Mouse (Mus musculus): ENCODE data around the gene S100a4. TPM values are rescaled to one million over a fixed set of nuclear protein-coding genes. Genes with fewer than 3 reads are reported as not detected.
A peak's percentile ranks its signal among the peaks of the same experiment; 100 is the strongest.

Gene S100a4
- polyA plus RNA-seq, 1 experiment from 2014 or later = not detected

GRCm38 (mm10) chr3:90586906-90587305 lies 16.7 kb upstream of the S100a4 start:
- Histone ChIP-seq H3K27me3 (ENCODE audit: insufficient read depth, poor library complexity, severe bottlenecking) (no peaks in the 10 kb centered on the region), H3K27ac (no peak overlapping the region), H3K9me3 (no peaks in the 10 kb centered on the region), H3K4me1 (replicated peaks) (0 out of 2 replicates have a peak, but pooled peaks cover 5% of the 10 kb centered on the region), H3K4me3 (no peak overlapping the region), H3K36me3 (no peaks in the 10 kb centered on the region)
- WGBS = 70% methylated on average over 10 of the region's 10 CpGs
- DNase-seq (ENCODE audit: low spot score) = no peak

DNA sequence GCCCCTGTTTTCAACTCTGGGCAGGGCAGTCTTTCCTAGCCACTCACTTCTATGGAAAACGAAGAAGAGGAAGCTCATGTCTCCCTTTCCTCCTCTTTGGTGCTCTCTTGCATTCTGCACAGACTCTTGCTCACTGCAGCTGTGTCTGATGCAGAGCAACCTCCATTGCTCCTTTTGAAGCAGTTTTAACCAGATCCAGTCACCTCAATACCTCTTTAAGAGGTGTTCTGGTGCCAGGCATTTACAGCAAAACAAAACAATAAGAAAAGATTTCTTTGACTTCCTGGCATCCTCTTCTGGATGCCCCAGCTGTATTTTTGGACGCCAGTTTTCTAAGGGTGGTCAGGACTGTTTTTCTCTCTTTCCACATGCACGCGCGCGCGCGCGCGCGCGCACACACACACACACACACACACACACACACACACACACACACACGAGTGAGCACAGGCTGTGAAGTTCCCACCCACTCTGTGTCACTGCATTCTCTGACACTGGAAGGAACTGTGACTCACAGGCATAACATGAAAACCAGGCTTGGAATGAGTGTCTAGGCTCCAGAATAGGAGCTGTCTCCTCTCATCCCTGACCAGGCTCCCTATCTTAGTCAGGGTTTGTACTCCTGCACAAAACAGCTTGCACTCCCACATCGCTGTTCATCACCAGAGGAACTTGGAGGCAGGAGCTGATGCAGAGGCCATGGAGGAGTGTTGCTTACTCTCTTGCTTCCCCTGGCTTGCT lies 16.0 kb upstream of the S100a4 start:
- 94% methylated on average over 14 of the region's 14 CpGs for WGBS
- H3K27me3 ChIP-seq (ENCODE audit: insufficient read depth, poor library complexity, severe bottlenecking) = no peaks in the 10 kb centered on the region
- no peak for DNase-seq (ENCODE audit: low spot score)
- H3K4me1 ChIP-seq (replicated peaks) = 0 out of 2 replicates have a peak, but pooled peaks cover 5% of the 10 kb centered on the region
- no peak overlapping the region for H3K4me3 ChIP-seq
- no peaks in the 10 kb centered on the region for H3K9me3 ChIP-seq
- H3K36me3 ChIP-seq = no peaks in the 10 kb centered on the region
- no peak overlapping the region for H3K27ac ChIP-seq

DNA sequence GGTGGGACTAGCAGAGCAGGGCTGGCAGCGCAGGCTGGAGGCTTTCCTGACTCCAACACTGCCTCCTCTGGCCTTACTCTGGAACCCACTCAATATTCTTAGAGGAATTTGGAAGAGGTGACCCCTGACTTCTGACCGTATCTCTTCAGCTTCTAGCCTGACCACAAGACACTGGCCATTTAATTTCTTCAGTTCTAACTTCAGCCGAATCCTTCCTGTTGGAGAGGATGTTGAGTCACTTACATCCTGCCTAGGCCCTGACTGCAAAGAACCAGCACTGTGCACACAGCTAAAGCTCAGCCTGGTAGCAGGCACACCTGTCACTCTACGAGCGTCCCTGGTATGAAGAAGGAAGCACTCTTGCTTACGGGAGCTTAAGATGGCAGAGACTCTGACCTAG lies 14.2 kb upstream of the S100a4 start:
- Histone ChIP-seq H3K27ac (no peak overlapping the region), H3K4me1 (replicated peaks) (0 out of 2 replicates have a peak, but pooled peaks cover 5% of the 10 kb centered on the region), H3K4me3 (no peak overlapping the region), H3K36me3 (no peaks in the 10 kb centered on the region), H3K27me3 (ENCODE audit: insufficient read depth, poor library complexity, severe bottlenecking) (no peaks in the 10 kb centered on the region), H3K9me3 (no peaks in the 10 kb centered on the region)
- WGBS = 87% methylated on average over 6 of the region's 6 CpGs
- DNase-seq (ENCODE audit: low spot score) = no peak

GRCm38 (mm10) chr3:90589947-90590346 lies 13.6 kb upstream of the S100a4 start, which contains the start of gene S100a2:
Gene S100a2 (plus strand): TSS chr3:90590247.
- 87% methylated on average over 8 of the region's 8 CpGs for WGBS
- H3K4me1 ChIP-seq (replicated peaks) = 0 out of 2 replicates have a peak, but pooled peaks cover 5% of the 10 kb centered on the region
- no peaks in the 10 kb centered on the region for H3K36me3 ChIP-seq
- no peak within 1 kb of the TSS for H3K27ac ChIP-seq
- H3K27me3 ChIP-seq (ENCODE audit: insufficient read depth, poor library complexity, severe bottlenecking) = no peaks in the 10 kb centered on the region
- no peak within 1 kb of the TSS for H3K4me3 ChIP-seq
- H3K9me3 ChIP-seq = no peaks in the 10 kb centered on the region
- no peak for DNase-seq (ENCODE audit: low spot score)

DNA sequence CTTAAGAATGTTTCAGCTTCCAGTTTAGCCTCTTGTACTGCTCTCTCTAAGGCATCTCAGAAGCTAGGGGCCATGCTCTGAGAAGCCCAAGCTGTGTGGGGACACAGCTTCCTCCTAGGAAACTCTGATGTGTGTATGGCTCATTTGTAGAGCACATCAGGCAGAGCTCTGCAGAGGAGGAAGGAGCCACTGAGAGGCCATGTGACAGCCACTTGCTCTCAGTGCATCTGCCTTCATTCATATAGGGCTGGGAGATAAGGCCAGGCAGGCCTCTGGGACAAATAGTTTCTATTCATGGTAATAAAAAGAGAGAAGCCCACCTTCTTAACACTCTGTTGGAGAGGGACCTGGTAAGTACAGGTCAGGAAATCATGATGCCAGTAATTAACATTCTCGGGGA lies 9.1 kb upstream of the S100a4 start:
- Histone ChIP-seq H3K9me3 (no peaks in the 10 kb centered on the region), H3K27me3 (ENCODE audit: insufficient read depth, poor library complexity, severe bottlenecking) (no peaks in the 10 kb centered on the region), H3K4me1 (replicated peaks) (no peaks in the 10 kb centered on the region), H3K36me3 (no peaks in the 10 kb centered on the region), H3K4me3 (no peak overlapping the region), H3K27ac (no peak overlapping the region)
- 64% methylated on average over 1 of the region's 1 CpGs for WGBS
- no peak for DNase-seq (ENCODE audit: low spot score)

GRCm38 (mm10) chr3:90595556-90595955 lies 8.0 kb upstream of the S100a4 start:
- 83% methylated on average over 5 of the region's 5 CpGs for WGBS
- no peak overlapping the region for H3K4me3 ChIP-seq

DNA sequence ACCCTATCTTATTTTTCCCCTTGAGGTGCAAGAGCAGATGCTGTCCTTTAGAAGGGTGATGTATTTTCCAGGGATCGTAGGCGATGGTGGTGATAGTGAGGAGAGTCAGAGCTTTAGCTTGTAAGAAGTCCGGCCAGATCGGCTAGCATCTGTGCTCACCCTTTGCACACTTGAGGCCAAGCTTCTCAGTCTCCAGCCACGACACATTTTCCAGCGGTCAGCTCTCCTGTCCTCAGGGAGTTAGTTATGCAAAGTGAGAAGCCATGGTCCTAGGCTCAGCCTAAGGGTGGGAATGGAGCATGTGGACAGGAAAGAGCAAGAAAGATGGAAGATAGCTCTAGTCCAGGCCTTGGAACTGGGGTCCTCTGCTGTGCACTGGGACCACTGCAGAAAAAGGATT lies 6.8 kb upstream of the S100a4 start:
- 81% methylated on average over 6 of the region's 6 CpGs for WGBS
- no peak for DNase-seq (ENCODE audit: low spot score)
- Histone ChIP-seq H3K9me3 (no peaks in the 10 kb centered on the region), H3K36me3 (no peaks in the 10 kb centered on the region), H3K27ac (no peak overlapping the region), H3K4me1 (replicated peaks) (peaks cover 4% of the 10 kb centered on the region; the same call in 1 of the 2 replicates), H3K4me3 (no peak overlapping the region), H3K27me3 (ENCODE audit: insufficient read depth, poor library complexity, severe bottlenecking) (no peaks in the 10 kb centered on the region)

More at GRCm38 (mm10) chr3:90595556-90595955, 8.0 kb upstream of the S100a4 start:
- no peaks in the 10 kb centered on the region for H3K9me3 ChIP-seq
- H3K4me1 ChIP-seq (replicated peaks) = peaks cover 4% of the 10 kb centered on the region; the same call in 1 of the 2 replicates
- no peaks in the 10 kb centered on the region for H3K36me3 ChIP-seq
- H3K27me3 ChIP-seq (ENCODE audit: insufficient read depth, poor library complexity, severe bottlenecking) = no peaks in the 10 kb centered on the region
- no peak overlapping the region for H3K27ac ChIP-seq
- DNase-seq (ENCODE audit: low spot score) = no peak

DNA sequence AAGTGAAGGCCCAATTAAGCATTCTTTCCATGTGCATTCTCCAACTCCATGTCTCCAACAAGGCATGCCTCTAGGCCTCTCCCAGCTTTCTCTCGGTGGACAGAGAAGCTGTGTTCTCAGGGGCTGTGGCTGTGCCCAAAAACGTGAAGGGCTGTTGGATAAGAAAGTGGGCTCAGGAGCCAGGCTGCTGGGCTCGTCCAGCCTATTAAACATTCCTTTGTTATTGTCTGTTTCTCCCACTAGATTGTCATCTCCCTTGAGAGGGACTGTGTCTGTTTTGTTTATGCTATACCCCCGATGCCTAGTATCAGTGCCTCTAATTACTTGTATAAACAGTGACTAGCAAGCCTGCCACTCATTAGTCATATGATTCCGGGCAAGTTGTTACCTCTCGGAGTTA lies 5.8 kb upstream of the S100a4 start:
- DNase-seq (ENCODE audit: low spot score) = no peak
- Histone ChIP-seq H3K4me1 (replicated peaks) (peaks cover 4% of the 10 kb centered on the region; the same call in 1 of the 2 replicates), H3K4me3 (no peak overlapping the region), H3K27me3 (ENCODE audit: insufficient read depth, poor library complexity, severe bottlenecking) (no peaks in the 10 kb centered on the region), H3K9me3 (no peaks in the 10 kb centered on the region), H3K36me3 (no peaks in the 10 kb centered on the region), H3K27ac (no peak overlapping the region)
- WGBS = 54% methylated on average over 6 of the region's 6 CpGs

DNA sequence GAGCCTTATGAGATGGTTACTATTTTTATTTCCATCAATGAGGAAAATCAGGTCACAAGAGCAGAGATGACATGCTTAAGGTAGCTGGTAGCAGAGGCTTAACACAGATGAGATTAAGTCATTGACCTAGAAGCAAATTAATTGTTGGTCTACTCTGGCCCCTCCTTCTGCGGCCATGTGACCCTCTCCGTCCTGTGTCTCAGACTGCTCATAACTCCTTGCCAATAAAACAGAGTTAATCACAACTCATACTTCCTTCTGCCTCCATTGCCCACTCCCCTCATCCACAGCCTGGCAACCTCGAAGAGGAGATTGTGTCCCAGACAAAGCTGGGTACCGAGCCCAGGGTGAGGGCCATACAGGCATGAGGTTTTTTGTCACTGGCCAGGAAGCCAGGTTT lies 5.4 kb upstream of the S100a4 start:
- no peak overlapping the region for H3K27ac ChIP-seq
- WGBS = 89% methylated on average over 4 of the region's 4 CpGs

GRCm38 (mm10) chr3:90599401-90599800 lies 4.2 kb upstream of the S100a4 start:
- no peak overlapping the region for H3K4me3 ChIP-seq
- H3K9me3 ChIP-seq = no peaks in the 10 kb centered on the region
- H3K36me3 ChIP-seq = no peaks in the 10 kb centered on the region
- WGBS = 80% methylated on average over 3 of the region's 3 CpGs
- DNase-seq (ENCODE audit: low spot score) = no peak
- no peak overlapping the region for H3K27ac ChIP-seq
- H3K27me3 ChIP-seq (ENCODE audit: insufficient read depth, poor library complexity, severe bottlenecking) = no peaks in the 10 kb centered on the region
- peaks cover 4% of the 10 kb centered on the region; the same call in 1 of the 2 replicates for H3K4me1 ChIP-seq (replicated peaks)

More for the DNA sequence above, 5.4 kb upstream of the S100a4 start:
- no peaks in the 10 kb centered on the region for H3K9me3 ChIP-seq
- no peaks in the 10 kb centered on the region for H3K27me3 ChIP-seq (ENCODE audit: insufficient read depth, poor library complexity, severe bottlenecking)
- peaks cover 4% of the 10 kb centered on the region; the same call in 1 of the 2 replicates for H3K4me1 ChIP-seq (replicated peaks)
- H3K4me3 ChIP-seq = no peak overlapping the region
- H3K36me3 ChIP-seq = no peaks in the 10 kb centered on the region
- DNase-seq (ENCODE audit: low spot score) = no peak

- Histone ChIP-seq H3K27me3 (ENCODE audit: insufficient read depth, poor library complexity, severe bottlenecking) (no peaks in the 10 kb centered on the region), H3K4me1 (replicated peaks) (peaks cover 9% of the 10 kb centered on the region; the same call in 1 of the 2 replicates), H3K4me3 (no peak overlapping the region), H3K36me3 (no peaks in the 10 kb centered on the region), H3K9me3 (no peaks in the 10 kb centered on the region), H3K27ac (peak overlapping the region; percentile 16; the same call in 1 of the 2 replicates)
- 79% methylated on average over 6 of the region's 6 CpGs for WGBS
- no peak for DNase-seq (ENCODE audit: low spot score)
These were observed 3.5 kb upstream of the S100a4 start for GRCm38 (mm10) chr3:90600036-90600435.

GRCm38 (mm10) chr3:90600458-90601195 lies 2.9 kb upstream of the S100a4 start:
- Histone ChIP-seq H3K4me1 (replicated peaks) (peaks cover 9% of the 10 kb centered on the region; the same call in 1 of the 2 replicates), H3K9me3 (no peaks in the 10 kb centered on the region), H3K27ac (no peak overlapping the region), H3K4me3 (no peak overlapping the region), H3K27me3 (ENCODE audit: insufficient read depth, poor library complexity, severe bottlenecking) (no peaks in the 10 kb centered on the region), H3K36me3 (no peaks in the 10 kb centered on the region)
- no peak for DNase-seq (ENCODE audit: low spot score)
- 81% methylated on average over 8 of the region's 8 CpGs for WGBS

Data from hindbrain, embryonic 10.5 days (tissue).